Mouse (Mus musculus): ENCODE results near the gene Surf1. TPM values are rescaled to one million over a fixed set of nuclear protein-coding genes. Genes with fewer than 3 reads are reported as not detected.
"Not testable (repeated sequence)": the region's sequence is repeated elsewhere in the genome, so short reads cannot be mapped to it uniquely, and the experiment has no call there.

Gene Surf1
- polyA plus RNA-seq, 1 experiment from 2014 or later, result 51.0 TPM

DNA sequence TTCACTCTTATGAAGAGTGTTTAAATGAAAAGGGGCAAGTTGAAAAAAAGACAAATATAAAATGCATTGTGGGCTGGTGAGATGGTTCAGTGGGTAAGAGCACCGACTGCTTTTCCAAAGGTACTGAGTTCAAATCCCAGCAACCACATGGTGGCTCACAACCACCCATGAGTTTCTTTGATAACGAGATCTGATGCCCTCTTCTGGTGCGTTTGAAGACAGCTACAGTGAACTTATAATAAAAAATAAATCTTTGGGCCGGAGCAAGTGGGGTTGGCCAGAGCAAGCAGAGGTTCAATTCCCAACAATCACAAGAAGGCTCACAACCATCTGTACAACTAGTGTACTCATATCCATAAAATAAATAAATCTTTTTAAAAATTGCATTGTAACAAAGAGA lies 20.4 kb downstream of the Surf1 start:
- H3K36me3 ChIP-seq (replicated peaks; ENCODE audit: control insufficient read depth, insufficient read depth, low read depth, low read length), result peaks cover 23% of the 10 kb centered on the region
- ATAC-seq (replicated peaks; ENCODE audit: insufficient number of reproducible peaks, low FRiP score, low TSS enrichment, low read depth), result no peak

DNA sequence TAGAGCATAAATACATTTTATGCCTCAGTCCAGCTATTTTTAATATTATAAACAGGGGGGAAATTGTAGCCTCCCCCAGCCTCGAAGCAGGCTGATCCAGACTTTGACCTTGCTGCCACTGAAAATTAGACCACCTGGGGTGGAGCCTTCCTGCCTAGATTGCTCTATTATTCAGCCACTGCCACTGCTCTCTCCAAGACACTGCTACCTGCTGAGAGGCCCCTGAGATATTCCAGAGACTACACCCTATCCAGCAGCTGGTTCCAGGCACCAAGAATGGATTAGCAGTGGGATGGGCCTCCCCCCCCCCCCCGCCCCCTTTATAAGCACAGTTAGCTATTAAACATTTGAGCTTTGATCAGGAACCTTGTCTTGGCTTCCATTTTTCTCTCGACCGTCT lies 30.2 kb downstream of the Surf1 start:
- H3K9ac ChIP-seq (replicated peaks; ENCODE audit: low read length); H3K27ac ChIP-seq (replicated peaks; ENCODE audit: low read depth, low read length); H3K4me2 ChIP-seq (ENCODE audit: low read depth, low read length); DNase-seq (ENCODE audit: low spot score); H3K27me3 ChIP-seq (ENCODE audit: control insufficient read depth, insufficient read depth, low read length); H3K4me3 ChIP-seq (ENCODE audit: low read depth, low read length); ATAC-seq (replicated peaks; ENCODE audit: insufficient number of reproducible peaks, low FRiP score, low TSS enrichment, low read depth); H3K4me1 ChIP-seq (ENCODE audit: control insufficient read depth, insufficient read depth, low read length); H3K36me3 ChIP-seq (replicated peaks; ENCODE audit: control insufficient read depth, insufficient read depth, low read depth, low read length); H3K9me3 ChIP-seq (replicated peaks; ENCODE audit: control insufficient read depth, low read length): not testable (repeated sequence)
- WGBS, result 83% methylated on average over 4 of the region's 4 CpGs

More for the DNA sequence above, 20.4 kb downstream of the Surf1 start:
- 89% methylated on average over 4 of the region's 4 CpGs for WGBS
- Histone ChIP-seq H3K4me2 (ENCODE audit: low read depth, low read length) (no peak overlapping the region), H3K27ac (replicated peaks; ENCODE audit: low read depth, low read length) (no peak overlapping the region), H3K4me3 (ENCODE audit: low read depth, low read length) (no peak overlapping the region), H3K4me1 (ENCODE audit: control insufficient read depth, insufficient read depth, low read length) (no peaks in the 10 kb centered on the region), H3K27me3 (ENCODE audit: control insufficient read depth, insufficient read depth, low read length) (no peaks in the 10 kb centered on the region), H3K9me3 (replicated peaks; ENCODE audit: control insufficient read depth, low read length) (no peaks in the 10 kb centered on the region), H3K9ac (replicated peaks; ENCODE audit: low read length) (no peak overlapping the region)
- DNase-seq (ENCODE audit: low spot score), result no peak

DNA sequence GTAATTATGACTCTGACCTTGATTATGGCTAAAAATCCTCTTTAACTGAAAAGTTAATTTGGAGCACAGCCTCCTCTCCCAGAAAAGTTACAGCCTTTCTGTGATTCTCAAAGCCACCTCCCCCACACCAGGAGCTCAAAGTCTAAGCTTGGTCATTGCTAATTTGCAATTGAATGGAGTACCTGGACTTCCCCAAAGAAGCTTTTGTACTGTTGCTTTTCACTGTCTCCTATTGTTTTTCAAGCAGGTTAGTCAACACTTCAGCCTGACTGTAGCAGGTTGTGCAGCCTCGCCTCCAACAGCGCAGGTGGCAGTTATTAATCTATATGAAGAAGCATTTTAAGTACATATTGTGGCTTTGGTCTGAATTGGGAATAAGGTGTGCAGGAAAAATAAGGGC lies 30.8 kb downstream of the Surf1 start:
- H3K9me3 ChIP-seq (replicated peaks; ENCODE audit: control insufficient read depth, low read length); H3K27me3 ChIP-seq (ENCODE audit: control insufficient read depth, insufficient read depth, low read length); H3K4me2 ChIP-seq (ENCODE audit: low read depth, low read length); H3K36me3 ChIP-seq (replicated peaks; ENCODE audit: control insufficient read depth, insufficient read depth, low read depth, low read length); H3K4me1 ChIP-seq (ENCODE audit: control insufficient read depth, insufficient read depth, low read length); DNase-seq (ENCODE audit: low spot score); H3K27ac ChIP-seq (replicated peaks; ENCODE audit: low read depth, low read length); H3K4me3 ChIP-seq (ENCODE audit: low read depth, low read length); ATAC-seq (replicated peaks; ENCODE audit: insufficient number of reproducible peaks, low FRiP score, low TSS enrichment, low read depth); H3K9ac ChIP-seq (replicated peaks; ENCODE audit: low read length): not testable (repeated sequence)
- 90% methylated on average over 2 of the region's 2 CpGs for WGBS

DNA sequence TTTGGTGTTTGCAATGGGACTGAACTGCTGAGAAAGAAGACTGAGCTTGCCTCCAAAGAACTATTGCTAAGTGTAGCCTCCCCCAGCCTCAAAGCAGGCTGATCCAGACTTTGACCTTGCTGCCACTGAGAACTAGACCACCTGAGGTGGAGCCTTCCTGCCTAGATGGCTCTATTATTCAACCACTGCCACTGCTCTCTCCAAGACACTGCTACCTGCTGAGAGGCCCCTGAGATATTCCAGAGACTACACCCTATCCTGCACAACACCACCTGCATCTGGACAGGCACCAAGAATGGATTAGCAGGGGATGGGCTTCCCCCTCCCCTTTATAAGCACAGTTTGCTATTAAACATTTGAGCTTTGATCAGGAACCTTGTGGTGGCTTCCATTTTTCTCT lies 37.8 kb downstream of the Surf1 start:
- no peaks in the 10 kb centered on the region for H3K4me1 ChIP-seq (ENCODE audit: control insufficient read depth, insufficient read depth, low read length)
- ATAC-seq (replicated peaks; ENCODE audit: insufficient number of reproducible peaks, low FRiP score, low TSS enrichment, low read depth), result no peak
- H3K36me3 ChIP-seq (replicated peaks; ENCODE audit: control insufficient read depth, insufficient read depth, low read depth, low read length), result no peaks in the 10 kb centered on the region

DNA sequence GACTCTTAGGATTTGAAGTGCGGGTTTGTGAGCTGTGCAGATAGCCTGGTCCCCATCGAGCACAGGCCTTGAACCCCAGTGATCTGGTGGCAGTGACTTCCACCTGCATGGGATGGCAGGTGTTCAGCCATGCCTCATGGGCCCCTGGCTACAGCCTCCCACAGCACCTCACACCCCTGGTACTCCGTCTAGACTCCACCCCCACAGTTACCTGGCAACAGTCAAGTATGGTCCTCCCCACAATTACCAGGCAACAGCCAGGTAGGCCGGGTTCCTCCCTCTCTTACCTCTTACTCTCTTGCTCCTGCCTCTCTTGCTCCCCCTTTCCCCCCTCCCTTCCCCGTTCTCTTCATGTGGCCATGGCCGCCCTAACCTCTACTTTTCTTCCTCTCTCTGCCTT lies 45.7 kb downstream of the Surf1 start:
- DNase-seq (ENCODE audit: low spot score), result no peak
- Histone ChIP-seq H3K36me3 (replicated peaks; ENCODE audit: control insufficient read depth, insufficient read depth, low read depth, low read length) (no peaks in the 10 kb centered on the region), H3K9me3 (replicated peaks; ENCODE audit: control insufficient read depth, low read length) (no peaks in the 10 kb centered on the region), H3K27me3 (ENCODE audit: control insufficient read depth, insufficient read depth, low read length) (no peaks in the 10 kb centered on the region), H3K27ac (replicated peaks; ENCODE audit: low read depth, low read length) (no peak overlapping the region), H3K9ac (replicated peaks; ENCODE audit: low read length) (no peak overlapping the region), H3K4me1 (ENCODE audit: control insufficient read depth, insufficient read depth, low read length) (no peaks in the 10 kb centered on the region), H3K4me3 (ENCODE audit: low read depth, low read length) (no peak overlapping the region), H3K4me2 (ENCODE audit: low read depth, low read length) (no peak overlapping the region)
- WGBS, result 55% methylated on average over 6 of the region's 6 CpGs
- no peak for ATAC-seq (replicated peaks; ENCODE audit: insufficient number of reproducible peaks, low FRiP score, low TSS enrichment, low read depth)

More for the DNA sequence above, 37.8 kb downstream of the Surf1 start:
- no peak overlapping the region for H3K27ac ChIP-seq (replicated peaks; ENCODE audit: low read depth, low read length)
- H3K9ac ChIP-seq (replicated peaks; ENCODE audit: low read length), result no peak overlapping the region
- H3K4me3 ChIP-seq (ENCODE audit: low read depth, low read length), result no peak overlapping the region
- H3K4me2 ChIP-seq (ENCODE audit: low read depth, low read length), result no peak overlapping the region
- H3K9me3 ChIP-seq (replicated peaks; ENCODE audit: control insufficient read depth, low read length), result no peaks in the 10 kb centered on the region
- H3K27me3 ChIP-seq (ENCODE audit: control insufficient read depth, insufficient read depth, low read length), result no peaks in the 10 kb centered on the region
- DNase-seq (ENCODE audit: low spot score), result no peak

DNA sequence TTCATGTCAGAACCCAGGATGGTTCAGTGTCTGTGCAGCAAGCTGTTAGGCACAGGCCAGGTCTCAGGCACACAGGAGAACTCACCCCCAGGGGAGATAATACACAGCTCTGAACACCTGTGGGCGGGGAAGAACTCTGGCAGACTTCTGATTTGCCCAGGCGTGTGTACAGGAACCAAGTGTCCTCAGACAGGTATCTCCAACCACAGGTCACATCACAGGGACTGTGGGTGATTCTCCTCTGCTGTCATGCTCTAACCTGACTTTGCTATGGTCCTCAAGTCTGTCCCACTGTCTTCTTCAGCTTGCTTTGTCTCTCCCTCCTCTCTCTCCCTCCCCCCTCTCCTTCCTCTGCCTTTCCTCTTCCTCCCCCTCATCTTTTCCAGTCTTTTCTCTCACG lies 51.5 kb downstream of the Surf1 start, which contains the start of gene Abo:
Abo (minus strand) TSS at position 101 of the 400 bp plus-strand sequence.
- Histone ChIP-seq H3K4me1 (ENCODE audit: control insufficient read depth, insufficient read depth, low read length) (no peaks in the 10 kb centered on the region), H3K36me3 (replicated peaks; ENCODE audit: control insufficient read depth, insufficient read depth, low read depth, low read length) (no peaks in the 10 kb centered on the region), H3K9me3 (replicated peaks; ENCODE audit: control insufficient read depth, low read length) (no peaks in the 10 kb centered on the region), H3K27me3 (ENCODE audit: control insufficient read depth, insufficient read depth, low read length) (no peaks in the 10 kb centered on the region), H3K4me3 (ENCODE audit: low read depth, low read length) (no peak within 1 kb of the TSS), H3K27ac (replicated peaks; ENCODE audit: low read depth, low read length) (no peak within 1 kb of the TSS), H3K9ac (replicated peaks; ENCODE audit: low read length) (no peak within 1 kb of the TSS), H3K4me2 (ENCODE audit: low read depth, low read length) (no peak within 1 kb of the TSS)
- WGBS, result 76% methylated on average over 3 of the region's 3 CpGs
- DNase-seq (ENCODE audit: low spot score) (no peak), ATAC-seq (replicated peaks; ENCODE audit: insufficient number of reproducible peaks, low FRiP score, low TSS enrichment, low read depth) (no peak)

Other genes starting within 250 kb of the Surf1 start
- gene Lcn4, start 245.2 kb downstream of the Surf1 start, polyA plus RNA-seq (2014; fragmentation: Nextera tagmentation; extraction: Ambion mirVana), result not detected in 2 replicates
- gene Abo, start 51.6 kb downstream of the Surf1 start, polyA plus RNA-seq (2014; fragmentation: Nextera tagmentation; extraction: Ambion mirVana), result not detected in 2 replicates
- gene Surf6, start 13.7 kb downstream of the Surf1 start, polyA plus RNA-seq (2014; fragmentation: Nextera tagmentation; extraction: Ambion mirVana), result 16.3 and 17.0 TPM in 2 replicates
- gene Med22, start 5.9 kb downstream of the Surf1 start, polyA plus RNA-seq (2014; fragmentation: Nextera tagmentation; extraction: Ambion mirVana), result 49.2 and 53.5 TPM in 2 replicates
- gene Rpl7a, start 5.8 kb downstream of the Surf1 start, polyA plus RNA-seq (2014; fragmentation: Nextera tagmentation; extraction: Ambion mirVana), result 719 and 720 TPM in 2 replicates
- 43.7 and 45.3 TPM in 2 replicates for gene Surf2, start 163 bp downstream of the Surf1 start, polyA plus RNA-seq (2014; fragmentation: Nextera tagmentation; extraction: Ambion mirVana)
- 162 and 165 TPM in 2 replicates for gene Surf4, start 17.4 kb upstream of the Surf1 start, polyA plus RNA-seq (2014; fragmentation: Nextera tagmentation; extraction: Ambion mirVana)
- gene Stkld1, start 17.5 kb upstream of the Surf1 start, polyA plus RNA-seq (2014; fragmentation: Nextera tagmentation; extraction: Ambion mirVana), result 0.28 TPM in 1 of 2 replicates, not detected in the other
- gene Rexo4, start 47.9 kb upstream of the Surf1 start, polyA plus RNA-seq (2014; fragmentation: Nextera tagmentation; extraction: Ambion mirVana), result 50.6 and 51.9 TPM in 2 replicates
- not detected in 2 replicates for gene Adamts13, start 56.9 kb upstream of the Surf1 start, polyA plus RNA-seq (2014; fragmentation: Nextera tagmentation; extraction: Ambion mirVana)
- gene Cacfd1, start 93.4 kb upstream of the Surf1 start, polyA plus RNA-seq (2014; fragmentation: Nextera tagmentation; extraction: Ambion mirVana), result 66.2 and 68.9 TPM in 2 replicates
- gene Slc2a6, start 111.5 kb upstream of the Surf1 start, polyA plus RNA-seq (2014; fragmentation: Nextera tagmentation; extraction: Ambion mirVana), result 0.84 and 1.2 TPM in 2 replicates
- gene Mymk, start 155.6 kb upstream of the Surf1 start, polyA plus RNA-seq (2014; fragmentation: Nextera tagmentation; extraction: Ambion mirVana), result 2.3 and 4.0 TPM in 2 replicates
- gene Adamtsl2, start 162.8 kb upstream of the Surf1 start, polyA plus RNA-seq (2014; fragmentation: Nextera tagmentation; extraction: Ambion mirVana), result 2.4 and 2.5 TPM in 2 replicates
- gene Fam163b, start 226.0 kb upstream of the Surf1 start, polyA plus RNA-seq (2014; fragmentation: Nextera tagmentation; extraction: Ambion mirVana), result 0.11 TPM in 1 of 2 replicates, not detected in the other
- 0.28 and 0.29 TPM in 2 replicates for gene Dbh, start 248.7 kb upstream of the Surf1 start, polyA plus RNA-seq (2014; fragmentation: Nextera tagmentation; extraction: Ambion mirVana)